Mouse (Mus musculus): ENCODE measurements around the gene Actc1. TPM values are rescaled to one million over a fixed set of nuclear protein-coding genes. Genes with fewer than 3 reads are reported as not detected.

Actc1 gene
- polyA plus RNA-seq, 1 experiment from 2014 or later, result 188 TPM

- Histone ChIP-seq H3K9ac (ENCODE audit: low read length) (no peak overlapping the region), H3K27ac (ENCODE audit: low read depth, low read length) (no peak overlapping the region), H3K4me2 (ENCODE audit: low read depth) (no peak overlapping the region), H3K4me3 (ENCODE audit: low read depth, low read length) (no peak overlapping the region), H3K27me3 (ENCODE audit: control insufficient read depth, insufficient read depth, low read length) (peaks cover 23% of the 10 kb centered on the region), H3K36me3 (ENCODE audit: control insufficient read depth, insufficient read depth, low read length) (no peaks in the 10 kb centered on the region), H3K9me3 (ENCODE audit: control insufficient read depth, low read length) (no peaks in the 10 kb centered on the region), H3K4me1 (ENCODE audit: control insufficient read depth, insufficient read depth, low read length) (no peaks in the 10 kb centered on the region)
- WGBS, result 41% methylated on average over 4 of the region's 4 CpGs
- ATAC-seq (ENCODE audit: insufficient read depth, low FRiP score, low TSS enrichment) (no peak), DNase-seq (ENCODE audit: low spot score) (peak; percentile 53)
These were observed 41.5 kb downstream of the Actc1 start for GRCm38 (mm10) chr2:114011838-114012237.

DNA sequence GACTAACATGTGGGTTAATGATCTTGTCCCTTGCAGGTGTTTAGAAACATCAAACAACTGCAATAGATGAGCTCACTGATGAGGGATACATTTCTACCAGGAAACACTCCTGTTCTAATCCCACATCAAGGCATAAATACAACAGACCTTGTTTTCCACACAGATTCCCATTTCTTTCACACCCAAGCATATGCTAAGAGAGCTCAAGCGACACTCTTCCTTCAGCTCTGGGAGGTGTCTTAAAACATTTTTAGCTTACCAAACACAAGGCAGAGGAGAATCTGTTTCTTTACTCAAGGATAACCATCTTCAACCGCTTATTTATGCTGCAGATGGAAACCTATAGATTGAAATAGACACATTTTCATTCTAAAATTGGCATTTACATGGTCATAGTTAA is 45.0 kb downstream of the Actc1 start:
- no peak for DNase-seq (ENCODE audit: low spot score)
- H3K36me3 ChIP-seq (ENCODE audit: control insufficient read depth, insufficient read depth, low read length), result no peaks in the 10 kb centered on the region
- no peak overlapping the region for H3K27ac ChIP-seq (ENCODE audit: low read depth, low read length)
- no peak overlapping the region for H3K4me3 ChIP-seq (ENCODE audit: low read depth, low read length)
- 78% methylated on average over 2 of the region's 2 CpGs for WGBS
- no peak for ATAC-seq (ENCODE audit: insufficient read depth, low FRiP score, low TSS enrichment)
- no peaks in the 10 kb centered on the region for H3K9me3 ChIP-seq (ENCODE audit: control insufficient read depth, low read length)
- H3K27me3 ChIP-seq (ENCODE audit: control insufficient read depth, insufficient read depth, low read length), result peaks cover 8% of the 10 kb centered on the region
- H3K4me1 ChIP-seq (ENCODE audit: control insufficient read depth, insufficient read depth, low read length), result no peaks in the 10 kb centered on the region
- H3K9ac ChIP-seq (ENCODE audit: low read length), result no peak overlapping the region
- no peak overlapping the region for H3K4me2 ChIP-seq (ENCODE audit: low read depth)

DNA sequence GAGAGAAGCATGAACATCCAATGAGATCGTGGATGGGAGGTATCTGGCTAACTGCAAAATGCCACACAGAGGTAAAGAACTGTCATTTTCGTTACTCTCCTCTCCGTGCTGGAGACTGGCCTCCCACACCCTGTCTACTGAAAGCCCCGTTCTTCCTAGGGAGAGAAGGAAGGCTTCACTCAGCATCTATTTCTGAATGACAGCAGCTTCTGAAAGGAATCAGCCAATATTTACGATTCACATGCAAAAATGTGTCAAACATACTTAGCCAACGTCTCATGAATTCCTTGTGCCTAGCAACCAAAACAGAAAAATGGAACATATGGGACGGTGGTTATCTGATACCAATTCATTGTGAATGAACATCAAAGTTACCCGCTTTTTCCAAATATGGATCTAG is 55.9 kb downstream of the Actc1 start:
- H3K27ac ChIP-seq (ENCODE audit: low read depth, low read length), result no peak overlapping the region
- H3K4me3 ChIP-seq (ENCODE audit: low read depth, low read length), result no peak overlapping the region
- ATAC-seq (ENCODE audit: insufficient read depth, low FRiP score, low TSS enrichment) (no peak), DNase-seq (ENCODE audit: low spot score) (no peak)
- WGBS, result 79% methylated on average over 8 of the region's 8 CpGs
- no peaks in the 10 kb centered on the region for H3K4me1 ChIP-seq (ENCODE audit: control insufficient read depth, insufficient read depth, low read length)
- H3K27me3 ChIP-seq (ENCODE audit: control insufficient read depth, insufficient read depth, low read length), result no peaks in the 10 kb centered on the region
- H3K9me3 ChIP-seq (ENCODE audit: control insufficient read depth, low read length), result no peaks in the 10 kb centered on the region
- no peaks in the 10 kb centered on the region for H3K36me3 ChIP-seq (ENCODE audit: control insufficient read depth, insufficient read depth, low read length)
- H3K4me2 ChIP-seq (ENCODE audit: low read depth), result no peak overlapping the region
- H3K9ac ChIP-seq (ENCODE audit: low read length), result no peak overlapping the region

Other genes with a start within 250 kb of the Actc1 start
- gene Scg5, start 224.4 kb downstream of the Actc1 start, polyA plus RNA-seq (2014; fragmentation: Nextera tagmentation; extraction: Ambion mirVana), result 41.0 and 49.4 TPM in 2 replicates
- 4.9 and 6.2 TPM in 2 replicates for gene Arhgap11a, start 204.9 kb downstream of the Actc1 start, polyA plus RNA-seq (2014; fragmentation: Nextera tagmentation; extraction: Ambion mirVana)
- 1.3 TPM in 2 replicates for gene Gjd2, start 39.9 kb downstream of the Actc1 start, polyA plus RNA-seq (2014; fragmentation: Nextera tagmentation; extraction: Ambion mirVana)
- gene Aqr, start 133.5 kb upstream of the Actc1 start, polyA plus RNA-seq (2014; fragmentation: Nextera tagmentation; extraction: Ambion mirVana), result 62.7 and 64.3 TPM in 2 replicates
- gene Zfp770, start 147.9 kb upstream of the Actc1 start, polyA plus RNA-seq (2014; fragmentation: Nextera tagmentation; extraction: Ambion mirVana), result 4.9 and 5.4 TPM in 2 replicates

Data from neural tube, embryonic 11.5 days (tissue).